Mouse (Mus musculus) forebrain, embryonic 13.5 days (tissue): ENCODE results near the gene 3110009E18Rik. TPM values are rescaled to one million over a fixed set of nuclear protein-coding genes. Genes with fewer than 3 reads are reported as not detected.
A peak's percentile ranks its signal among the peaks of the same experiment; 100 is the strongest.
"Not testable (repeated sequence)": the region's sequence is repeated elsewhere in the genome, so short reads cannot be mapped to it uniquely, and the experiment has no call there.

Experiments used
- ATAC-seq: fragments of 200-750 bp; cut with Nextera tagmentation; 2 replicates; pipeline ENCODE4 v1.8.0; 2017
- H3K27ac ChIP-seq: fragments of 300-500 bp; sonication (generic); 2 replicates; pipeline ENCODE4 v1.5.1; 2015; ENCODE audit warnings: inconsistent platforms, mild to moderate bottlenecking, moderate library complexity
- H3K27me3 ChIP-seq: fragments of 300-500 bp; sonication (generic); 2 replicates; pipeline ENCODE4 v1.6.1; 2015; ENCODE audit warnings: mild to moderate bottlenecking, inconsistent platforms
- H3K36me3 ChIP-seq: fragments of 300-500 bp; sonication (generic); 2 replicates; pipeline ENCODE4 v1.6.1; 2015; ENCODE audit warnings: mild to moderate bottlenecking, inconsistent platforms; ENCODE audit not compliant: poor library complexity, severe bottlenecking
- H3K4me1 ChIP-seq: fragments of 300-500 bp; sonication (generic); 2 replicates; pipeline ENCODE4 v1.6.1; 2015; ENCODE audit warnings: inconsistent platforms
- H3K4me2 ChIP-seq: fragments of 300-500 bp; sonication (generic); 2 replicates; pipeline ENCODE4 v1.6.1; 2015; ENCODE audit warnings: inconsistent platforms, mild to moderate bottlenecking, moderate library complexity
- H3K4me3 ChIP-seq: fragments of 300-500 bp; sonication (generic); 2 replicates; pipeline ENCODE4 v1.5.1; 2015; ENCODE audit warnings: mild to moderate bottlenecking, inconsistent platforms
- H3K9ac ChIP-seq: fragments of 300-500 bp; sonication (generic); 2 replicates; pipeline ENCODE4 v1.6.1; 2015; ENCODE audit warnings: mild to moderate bottlenecking, inconsistent platforms
- H3K9me3 ChIP-seq: fragments of 300-500 bp; sonication (generic); replicated peaks from 2 replicates; pipeline ENCODE4 v1.6.1; 2016; ENCODE audit warnings: inconsistent platforms
- WGBS: fragments of 180-500 bp; shearing (Covaris S2); methylation state at CpG from one replicate; pipeline ENCODE4 v1.1.7; 2015; 5-methylcytosine and 5-hydroxymethylcytosine counted together
- polyA plus RNA-seq: library from polyadenylated mRNA; unstranded; fragments of >200 nt; fragmentation: Nextera tagmentation; extraction: Ambion mirVana; gene quantifications from 2 replicates; pipeline ENCODE4 v1.2.1, GENCODE M21; 2015

Gene 3110009E18Rik
- polyA plus RNA-seq, 1 experiment from 2014 or later: 29.7 TPM

GRCm38 (mm10) chr1:120086644-120087043 is 34.3 kb upstream of the 3110009E18Rik start:
- no peaks in the 10 kb centered on the region for H3K9me3 ChIP-seq
- no peaks in the 10 kb centered on the region for H3K36me3 ChIP-seq
- no peak overlapping the region for H3K9ac ChIP-seq
- ATAC-seq: no peak
- 61% methylated on average over 13 of the region's 13 CpGs for WGBS
- H3K4me3 ChIP-seq: no peak overlapping the region
- no peaks in the 10 kb centered on the region for H3K4me1 ChIP-seq
- no peak overlapping the region for H3K27ac ChIP-seq
- H3K4me2 ChIP-seq: no peak overlapping the region
- H3K27me3 ChIP-seq: no peaks in the 10 kb centered on the region

- no peaks in the 10 kb centered on the region for H3K27me3 ChIP-seq
- H3K9ac ChIP-seq: no peak overlapping the region
- H3K4me2 ChIP-seq: no peak overlapping the region
- 11% methylated on average over 4 of the region's 5 CpGs for WGBS
- no peak for ATAC-seq
- H3K27ac ChIP-seq: no peak overlapping the region
- H3K9me3 ChIP-seq: peaks cover 7% of the 10 kb centered on the region; the same call in 1 of the 2 replicates
- no peaks in the 10 kb centered on the region for H3K36me3 ChIP-seq
- no peak overlapping the region for H3K4me3 ChIP-seq
- H3K4me1 ChIP-seq: no peaks in the 10 kb centered on the region
These were observed 31.8 kb upstream of the 3110009E18Rik start for GRCm38 (mm10) chr1:120089180-120089579.

- Histone ChIP-seq H3K36me3 (no peaks in the 10 kb centered on the region), H3K27me3 (no peaks in the 10 kb centered on the region), H3K27ac (no peak overlapping the region), H3K4me1 (no peaks in the 10 kb centered on the region), H3K4me3 (no peak overlapping the region), H3K9me3 (peaks cover 7% of the 10 kb centered on the region; the same call in 1 of the 2 replicates), H3K9ac (no peak overlapping the region), H3K4me2 (no peak overlapping the region)
- no peak for ATAC-seq
- WGBS: 91% methylated on average over 8 of the region's 8 CpGs
These were observed 30.0 kb upstream of the 3110009E18Rik start for GRCm38 (mm10) chr1:120090880-120091570.

- not testable (repeated sequence) for H3K36me3 ChIP-seq, H3K27me3 ChIP-seq
- peak; percentile 76 for ATAC-seq
These were observed 27.4 kb upstream of the 3110009E18Rik start for GRCm38 (mm10) chr1:120093482-120094134.

GRCm38 (mm10) chr1:120094920-120095319 is 26.1 kb upstream of the 3110009E18Rik start:
- Histone ChIP-seq H3K4me1 (no peaks in the 10 kb centered on the region), H3K36me3 (no peaks in the 10 kb centered on the region), H3K4me3 (no peak overlapping the region), H3K27ac (no peak overlapping the region), H3K4me2 (no peak overlapping the region), H3K9me3 (peaks cover 7% of the 10 kb centered on the region; the same call in 1 of the 2 replicates), H3K9ac (no peak overlapping the region), H3K27me3 (no peaks in the 10 kb centered on the region)
- WGBS: 69% methylated on average over 3 of the region's 3 CpGs
- no peak for ATAC-seq

More at GRCm38 (mm10) chr1:120093482-120094134, 27.4 kb upstream of the 3110009E18Rik start:
- not testable (repeated sequence) for H3K27ac ChIP-seq, H3K9me3 ChIP-seq, H3K4me1 ChIP-seq, H3K4me2 ChIP-seq, H3K9ac ChIP-seq, H3K4me3 ChIP-seq
- 55% methylated on average over 11 of the region's 14 CpGs for WGBS

- H3K9ac ChIP-seq: no peak overlapping the region
- no peak overlapping the region for H3K4me2 ChIP-seq
- ATAC-seq: no peak
- no peak overlapping the region for H3K27ac ChIP-seq
- H3K4me1 ChIP-seq: no peaks in the 10 kb centered on the region
- no peak overlapping the region for H3K4me3 ChIP-seq
- 14% methylated on average over 7 of the region's 7 CpGs for WGBS
- H3K36me3 ChIP-seq: no peaks in the 10 kb centered on the region
- no peaks in the 10 kb centered on the region for H3K27me3 ChIP-seq
- H3K9me3 ChIP-seq: no peaks in the 10 kb centered on the region
These were observed 22.7 kb upstream of the 3110009E18Rik start for GRCm38 (mm10) chr1:120098327-120098726.

GRCm38 (mm10) chr1:120099483-120099882 is 21.5 kb upstream of the 3110009E18Rik start:
- H3K9me3 ChIP-seq: no peaks in the 10 kb centered on the region
- H3K36me3 ChIP-seq: no peaks in the 10 kb centered on the region
- no peak overlapping the region for H3K27ac ChIP-seq
- H3K4me3 ChIP-seq: no peak overlapping the region
- H3K4me2 ChIP-seq: no peak overlapping the region
- H3K4me1 ChIP-seq: no peaks in the 10 kb centered on the region
- ATAC-seq: no peak
- H3K9ac ChIP-seq: no peak overlapping the region
- WGBS: 81% methylated on average over 6 of the region's 6 CpGs
- no peaks in the 10 kb centered on the region for H3K27me3 ChIP-seq

GRCm38 (mm10) chr1:120100456-120101226 is 20.3 kb upstream of the 3110009E18Rik start:
- H3K4me2 ChIP-seq: no peak overlapping the region
- no peak for ATAC-seq
- H3K9me3 ChIP-seq: no peaks in the 10 kb centered on the region
- no peak overlapping the region for H3K9ac ChIP-seq
- H3K36me3 ChIP-seq: no peaks in the 10 kb centered on the region
- H3K27me3 ChIP-seq: no peaks in the 10 kb centered on the region
- WGBS: 83% methylated on average over 8 of the region's 8 CpGs
- H3K4me1 ChIP-seq: no peaks in the 10 kb centered on the region
- H3K4me3 ChIP-seq: no peak overlapping the region
- no peak overlapping the region for H3K27ac ChIP-seq

GRCm38 (mm10) chr1:120101227-120101609 is 19.8 kb upstream of the 3110009E18Rik start:
- H3K36me3 ChIP-seq: no peaks in the 10 kb centered on the region
- H3K9me3 ChIP-seq: no peaks in the 10 kb centered on the region
- H3K4me2 ChIP-seq: no peak overlapping the region
- no peaks in the 10 kb centered on the region for H3K4me1 ChIP-seq
- no peak overlapping the region for H3K27ac ChIP-seq
- H3K4me3 ChIP-seq: no peak overlapping the region
- no peaks in the 10 kb centered on the region for H3K27me3 ChIP-seq
- ATAC-seq: no peak
- 91% methylated on average over 3 of the region's 3 CpGs for WGBS
- H3K9ac ChIP-seq: no peak overlapping the region

GRCm38 (mm10) chr1:120105556-120105959 is 15.4 kb upstream of the 3110009E18Rik start:
- Histone ChIP-seq H3K36me3 (no peaks in the 10 kb centered on the region), H3K9me3 (no peaks in the 10 kb centered on the region), H3K27me3 (no peaks in the 10 kb centered on the region), H3K4me1 (no peaks in the 10 kb centered on the region), H3K9ac (no peak overlapping the region), H3K4me2 (no peak overlapping the region), H3K27ac (no peak overlapping the region), H3K4me3 (no peak overlapping the region)
- WGBS: 73% methylated on average over 5 of the region's 5 CpGs
- ATAC-seq: no peak

- no peaks in the 10 kb centered on the region for H3K27me3 ChIP-seq
- no peak overlapping the region for H3K4me3 ChIP-seq
- no peak for ATAC-seq
- H3K4me2 ChIP-seq: no peak overlapping the region
- H3K27ac ChIP-seq: no peak overlapping the region
- H3K9me3 ChIP-seq: peaks cover 5% of the 10 kb centered on the region; the same call in 1 of the 2 replicates
- H3K36me3 ChIP-seq: peaks cover 39% of the 10 kb centered on the region
- peaks cover 4% of the 10 kb centered on the region for H3K4me1 ChIP-seq
- no peak overlapping the region for H3K9ac ChIP-seq
- WGBS: 86% methylated on average over 19 of the region's 19 CpGs
These were observed 11.1 kb upstream of the 3110009E18Rik start for GRCm38 (mm10) chr1:120109741-120110432.
